Mouse (Mus musculus) cerebellum, adult 11-12 months (tissue): ENCODE measurements at regions not wholly inside any gene's neighbourhood (a gene's known extent, or its start where the extent isn't known, plus 50 kb on each side); places are given as distances from the start of the nearest gene placed in this dataset.

Source experiments
- DNase-seq: peaks from one replicate; pipeline ENCODE4 v3.0.0; 2022

- DNase-seq = no peak
Observed at GRCm38 (mm10) chr15:97620261-97620660, 85.4 kb downstream of the Rpap3 start.

- DNase-seq = no peak
Observed at GRCm38 (mm10) chr15:97619764-97620163, 85.9 kb downstream of the Rpap3 start.

- no peak for DNase-seq
Observed at GRCm38 (mm10) chr15:97612325-97612724, 93.3 kb downstream of the Rpap3 start.

- no peak for DNase-seq
Observed at GRCm38 (mm10) chr15:97610767-97611166, 94.9 kb downstream of the Rpap3 start.

- DNase-seq = no peak
Observed at GRCm38 (mm10) chr15:97609496-97609895, 96.1 kb downstream of the Rpap3 start.

GRCm38 (mm10) chr15:97608651-97609050 lies 97.0 kb downstream of the Rpap3 start:
- no peak for DNase-seq

- no peak for DNase-seq
Observed at GRCm38 (mm10) chr15:97607617-97608206, 97.9 kb downstream of the Rpap3 start.

GRCm38 (mm10) chr15:97606630-97607381 lies 98.8 kb downstream of the Rpap3 start:
- no peak for DNase-seq

GRCm38 (mm10) chr15:97606232-97606629 lies 99.4 kb downstream of the Rpap3 start:
- no peak for DNase-seq

- DNase-seq = no peak
Observed at GRCm38 (mm10) chr15:97605791-97606190, 99.8 kb downstream of the Rpap3 start.

- DNase-seq = no peak
Observed at GRCm38 (mm10) chr15:97603492-97603891, 102.1 kb downstream of the Rpap3 start.

- no peak for DNase-seq
Observed at GRCm38 (mm10) chr15:97598270-97598669, 107.4 kb downstream of the Rpap3 start.

- no peak for DNase-seq
Observed at GRCm38 (mm10) chr15:97596514-97597081, 109.0 kb downstream of the Rpap3 start.

GRCm38 (mm10) chr15:97595284-97595796 lies 110.3 kb downstream of the Rpap3 start:
- no peak for DNase-seq

GRCm38 (mm10) chr15:97593781-97594600 lies 111.6 kb downstream of the Rpap3 start:
- no peak for DNase-seq

GRCm38 (mm10) chr15:97592786-97593185 lies 112.8 kb downstream of the Rpap3 start:
- DNase-seq = no peak

- DNase-seq = no peak
Observed at GRCm38 (mm10) chr15:97591406-97591805, 114.2 kb downstream of the Rpap3 start.

- DNase-seq = no peak
Observed at GRCm38 (mm10) chr15:97590732-97591292, 114.8 kb downstream of the Rpap3 start.

GRCm38 (mm10) chr15:97587571-97588205 lies 117.9 kb downstream of the Rpap3 start:
- DNase-seq = no peak

GRCm38 (mm10) chr15:97581724-97582154 lies 123.9 kb downstream of the Rpap3 start:
- peak; percentile 27 for DNase-seq

GRCm38 (mm10) chr15:97580726-97581125 lies 124.9 kb downstream of the Rpap3 start:
- DNase-seq = no peak

GRCm38 (mm10) chr15:97578046-97578445 lies 127.6 kb downstream of the Rpap3 start:
- no peak for DNase-seq
